In the genomic region with DNA sequence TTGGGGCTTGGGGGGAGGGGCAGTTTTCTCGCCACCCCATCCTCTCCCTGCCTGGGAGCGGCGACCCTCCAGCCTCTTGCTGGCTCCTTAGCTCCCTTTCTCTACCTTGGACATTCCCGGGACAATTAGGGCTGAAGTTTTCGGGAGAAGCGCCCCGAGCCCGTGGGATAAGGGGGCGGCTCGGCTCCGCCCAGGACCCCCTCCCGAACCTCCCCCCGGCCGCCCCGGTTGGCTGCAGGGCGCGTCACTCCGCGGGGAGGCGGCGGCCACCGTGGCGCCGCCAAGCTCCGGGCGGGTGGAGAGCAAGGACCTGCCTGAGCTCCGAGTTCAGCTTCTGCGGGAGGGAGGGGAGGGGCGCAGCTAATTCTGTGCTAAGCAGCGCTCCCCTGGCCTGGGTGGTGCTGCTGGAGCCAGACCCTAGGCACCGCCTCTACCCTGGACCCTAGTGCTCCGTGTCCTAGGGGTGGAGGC, we compare ENCODE assay signal across 9 mouse cellular contexts. TPM values are rescaled to one million over a fixed set of nuclear protein-coding genes. Genes with fewer than 3 reads are reported as not detected.
A peak's percentile ranks its signal among the peaks of the same experiment; 100 is the strongest.
DNase-seq lines count a peak whose midpoint lies in the region; ATAC-seq and TF ChIP-seq lines count a peak whose summit lies in the region.
"Had no signal": no experiment of that assay in that cellular context is flagged by ENCODE, and none has a peak within 500 bp of the region (broad histone marks: within the 10 kb centered on the region; RNA-seq: fewer than 3 reads in every experiment).

No protein-coding gene starts in this region.

- no peaks in the 10 kb centered on the region for H3K9me3 ChIP-seq in intestine, embryonic 14.5 days (ENCODE audit: control insufficient read depth, low read length)
- H3K9me3 ChIP-seq in midbrain, embryonic 16.5 days (replicated peaks; ENCODE audit: control insufficient read depth, low read length, poor library complexity, severe bottlenecking), result no peaks in the 10 kb centered on the region

- ATAC-seq in intestine, embryonic 14.5 days (replicated peaks; ENCODE audit: low FRiP score, low TSS enrichment, low read depth), result peak; percentile 70
- ATAC-seq in midbrain, embryonic 16.5 days, result peak; percentile 69

- H3K27ac ChIP-seq in testis, adult 2 months (ENCODE audit: control insufficient read depth, insufficient read depth, low read depth, low read length), result no peak overlapping the region
- H3K27ac ChIP-seq in intestine, embryonic 14.5 days (ENCODE audit: low read depth), result no peak overlapping the region
- peak overlapping the region; percentile 71 for H3K27ac ChIP-seq in midbrain, embryonic 16.5 days (ENCODE audit: low read length)

- TF ChIP-seq CTCF in testis, adult 2 months (IDR thresholded peaks at IDR 0.05; ENCODE audit: control insufficient read depth, insufficient read depth, insufficient replicate concordance, low read depth, low read length), result no peak

- no peak overlapping the region; the same call in 1 of the 2 replicates for H3K9ac ChIP-seq in intestine, embryonic 14.5 days (ENCODE audit: low read length)
- peak overlapping the region; percentile 54 for H3K9ac ChIP-seq in midbrain, embryonic 16.5 days (ENCODE audit: low read depth, low read length)

- peaks cover 15% of the 10 kb centered on the region for H3K4me1 ChIP-seq in testis, adult 2 months (ENCODE audit: control insufficient read depth, insufficient read depth, low read length)
- H3K4me1 ChIP-seq in intestine, embryonic 14.5 days (replicated peaks; ENCODE audit: control insufficient read depth, insufficient read depth, low read length), result peaks cover 3% of the 10 kb centered on the region; the same call in 1 of the 2 replicates
- peaks cover 23% of the 10 kb centered on the region for H3K4me1 ChIP-seq in midbrain, embryonic 16.5 days (ENCODE audit: control insufficient read depth, insufficient read depth, low read length)

- H3K4me3 ChIP-seq in testis, adult 2 months (ENCODE audit: control insufficient read depth, low read depth, low read length), result peak overlapping the region; percentile 36
- H3K4me3 ChIP-seq in intestine, embryonic 14.5 days (ENCODE audit: low read depth, low read length), result peak overlapping the region; percentile 57
- H3K4me3 ChIP-seq in midbrain, embryonic 16.5 days (ENCODE audit: low read depth, low read length), result peak overlapping the region; percentile 50
- H3K4me3 ChIP-seq: myocyte had no signal

- intact Hi-C loops in gastrocnemius, postnatal 36 days (cut with DNase I), result no loop called here

- H3K27me3 ChIP-seq in testis, adult 2 months (ENCODE audit: control insufficient read depth, insufficient read depth, low read length), result peaks cover 7% of the 10 kb centered on the region
- H3K27me3 ChIP-seq in intestine, embryonic 14.5 days (replicated peaks; ENCODE audit: control insufficient read depth, insufficient read depth, low read length), result peaks cover 98% of the 10 kb centered on the region
- peaks cover 18% of the 10 kb centered on the region for H3K27me3 ChIP-seq in midbrain, embryonic 16.5 days (ENCODE audit: control insufficient read depth, insufficient read depth, low read depth, low read length)

- DNase-seq in testis, postnatal 10 days (ENCODE audit: low spot score), result no peak
- peak; percentile 82 for DNase-seq in forelimb bud, embryonic 11.5 days (ENCODE audit: low read depth, low spot score)
- DNase-seq in intestine, embryonic 14.5 days (ENCODE audit: low spot score), result peak; percentile 82
- peak; percentile 54 to 64 for DNase-seq in left cerebral cortex, adult 9 months (ENCODE audit: low spot score in 2 of 2)
- DNase-seq in urinary bladder, postnatal 14 days (ENCODE audit: low spot score), result no peak
- DNase-seq in gastrocnemius, postnatal 36 days, result no peak

- WGBS in intestine, embryonic 14.5 days, result 2% methylated on average over 29 of the region's 32 CpGs
- WGBS in midbrain, embryonic 16.5 days, result 1% methylated on average over 23 of the region's 32 CpGs

- no peak for TF ChIP-seq POLR2A in testis, adult 2 months (IDR thresholded peaks at IDR 0.05; ENCODE audit: control insufficient read depth, low read depth, low read length)

- no peaks in the 10 kb centered on the region for H3K36me3 ChIP-seq in testis, adult 2 months (ENCODE audit: control insufficient read depth, insufficient read depth, low read length)
- no peaks in the 10 kb centered on the region for H3K36me3 ChIP-seq in intestine, embryonic 14.5 days (ENCODE audit: control insufficient read depth, insufficient read depth, low read length)
- H3K36me3 ChIP-seq in midbrain, embryonic 16.5 days (ENCODE audit: control insufficient read depth, insufficient read depth, low read length), result no peaks in the 10 kb centered on the region

- H3K4me2 ChIP-seq in intestine, embryonic 14.5 days (ENCODE audit: low read length), result peak overlapping the region; percentile 85
- peak overlapping the region; percentile 77 for H3K4me2 ChIP-seq in midbrain, embryonic 16.5 days (ENCODE audit: low read length)

RNA-seq across cellular contexts. Expression of gene Sall1, which starts 0.6 kb away (rescaled TPM):
- 0.38 and 0.58 TPM in 2 replicates for polyA plus RNA-seq in testis, adult 2 months (2012; rRNA removed)
- 2.8 and 3.3 TPM in 2 replicates for polyA plus RNA-seq in intestine, embryonic 14.5 days (2014; fragmentation: Nextera tagmentation; extraction: Ambion mirVana)
- 5.1 and 5.8 TPM in 2 replicates for polyA plus RNA-seq in midbrain, embryonic 16.5 days (2015; fragmentation: Nextera tagmentation; extraction: Ambion mirVana)
- total RNA-seq in gastrocnemius, postnatal 36 days (2021), result not detected
- polyA plus RNA-seq: myocyte had no signal

Comparison
In these comparisons a context has a peak if more than half of its experiments do, and no peak if none do; other contexts are left out.
1. DNase-seq: peak in forelimb bud, embryonic 11.5 days (single experiment), intestine, embryonic 14.5 days (single experiment) and left cerebral cortex, adult 9 months (2 of 2); none in testis, postnatal 10 days (single experiment), urinary bladder, postnatal 14 days (single experiment) and gastrocnemius, postnatal 36 days (0 of 2).
2. Peak in every context shown above with its lines, with median percentiles within 50 percentile points of each other: H3K4me3 ChIP-seq.